Mouse (Mus musculus): ENCODE results near the gene Rdh11. TPM values are rescaled to one million over a fixed set of nuclear protein-coding genes. Genes with fewer than 3 reads are reported as not detected.
A peak's percentile ranks its signal among the peaks of the same experiment; 100 is the strongest.

Gene Rdh11
- polyA plus RNA-seq, 1 experiment: 19.6 TPM

DNA sequence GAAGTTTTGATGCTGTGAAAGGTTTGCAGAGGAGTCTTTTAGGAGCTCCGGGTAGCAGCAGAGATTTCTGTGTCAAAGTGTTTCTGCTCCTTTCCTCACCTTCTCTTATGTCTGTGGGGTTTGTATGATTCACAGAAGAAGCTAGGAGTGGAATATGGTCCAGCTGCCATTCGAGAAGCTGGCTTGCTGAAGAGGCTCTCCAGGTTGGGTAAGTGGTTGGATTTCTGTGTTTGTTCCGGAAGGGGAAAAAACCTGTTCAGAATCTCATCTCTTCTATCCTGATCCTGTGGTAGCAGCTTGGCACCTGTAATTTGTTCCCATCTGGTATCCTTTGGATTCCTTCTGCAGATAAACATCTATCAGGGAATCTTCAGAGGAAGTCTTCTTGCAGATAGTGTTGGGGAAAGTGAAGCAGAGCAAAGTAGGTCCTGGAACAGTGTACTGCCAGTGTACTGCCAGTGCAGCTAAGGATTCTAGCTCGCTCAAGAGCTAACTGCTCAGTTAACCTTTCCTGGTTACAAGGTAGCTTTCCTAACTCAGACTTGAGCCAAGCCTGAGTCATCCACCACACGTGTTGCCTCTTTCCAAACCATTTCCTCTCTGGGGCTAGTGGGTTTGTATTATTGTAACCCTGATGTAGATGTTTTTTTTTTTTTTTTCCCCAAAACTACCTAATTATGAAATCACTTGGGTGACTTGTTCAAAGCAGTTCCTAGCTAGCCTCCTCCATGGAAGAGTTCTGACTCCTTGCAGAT, 60.2 kb downstream of the Rdh11 start:
- Histone ChIP-seq H3K36me3 (ENCODE audit: control insufficient read depth, insufficient read depth, low read length) (no peaks in the 10 kb centered on the region), H3K27me3 (ENCODE audit: control insufficient read depth, insufficient read depth, low read length) (peaks cover 14% of the 10 kb centered on the region), H3K27ac (ENCODE audit: control insufficient read depth, insufficient read depth, low read length) (no peak overlapping the region), H3K4me3 (ENCODE audit: control insufficient read depth, insufficient read depth, low read length) (no peak overlapping the region), H3K4me1 (replicated peaks; ENCODE audit: control insufficient read depth, insufficient read depth, low read length) (peaks cover 9% of the 10 kb centered on the region)
- 31% methylated on average over 5 of the region's 5 CpGs for WGBS
- DNase-seq: no peak
- TF ChIP-seq CTCF (IDR thresholded peaks at IDR 0.05; ENCODE audit: borderline replicate concordance, control insufficient read depth, extremely low read depth, insufficient read depth, low read length, poor library complexity) (no peak), POLR2A (IDR thresholded peaks at IDR 0.05; ENCODE audit: control insufficient read depth, extremely low read depth, insufficient read depth, low read length, poor library complexity) (no peak)

DNA sequence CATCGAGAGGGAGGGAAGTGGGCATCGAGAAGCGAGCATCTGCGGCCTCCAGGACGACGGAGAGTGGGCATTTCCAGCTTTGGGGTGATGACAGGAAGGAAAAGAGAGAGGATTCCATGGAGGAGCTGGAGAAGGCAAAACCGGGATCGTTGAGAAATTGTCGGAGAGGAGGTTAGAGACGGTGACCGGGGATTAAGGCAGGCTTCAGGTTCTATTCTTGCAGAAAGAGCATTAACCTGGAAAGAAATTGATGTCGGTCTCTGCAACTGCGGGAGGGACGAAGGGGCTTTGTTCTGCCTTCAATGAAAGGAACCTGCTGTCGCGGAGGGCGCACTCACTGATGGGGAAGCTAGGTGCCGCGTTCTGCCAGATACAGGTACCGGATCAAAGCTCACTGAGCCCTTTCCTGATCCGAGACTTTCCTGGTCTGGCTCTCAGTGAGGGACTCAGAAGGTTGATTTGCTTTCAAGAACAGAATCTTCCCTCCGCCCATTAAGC, 60.9 kb downstream of the Rdh11 start:
- no peak for TF ChIP-seq CTCF (IDR thresholded peaks at IDR 0.05; ENCODE audit: borderline replicate concordance, control insufficient read depth, extremely low read depth, insufficient read depth, low read length, poor library complexity)
- TF ChIP-seq POLR2A (IDR thresholded peaks at IDR 0.05; ENCODE audit: control insufficient read depth, extremely low read depth, insufficient read depth, low read length, poor library complexity): no peak
- 6% methylated on average over 22 of the region's 22 CpGs for WGBS
- no peak for DNase-seq
- H3K36me3 ChIP-seq (ENCODE audit: control insufficient read depth, insufficient read depth, low read length): no peaks in the 10 kb centered on the region
- H3K27me3 ChIP-seq (ENCODE audit: control insufficient read depth, insufficient read depth, low read length): peaks cover 14% of the 10 kb centered on the region
- peaks cover 9% of the 10 kb centered on the region for H3K4me1 ChIP-seq (replicated peaks; ENCODE audit: control insufficient read depth, insufficient read depth, low read length)
- peak overlapping the region; percentile 38 for H3K4me3 ChIP-seq (ENCODE audit: control insufficient read depth, insufficient read depth, low read length)
- H3K27ac ChIP-seq (ENCODE audit: control insufficient read depth, insufficient read depth, low read length): no peak overlapping the region

DNA sequence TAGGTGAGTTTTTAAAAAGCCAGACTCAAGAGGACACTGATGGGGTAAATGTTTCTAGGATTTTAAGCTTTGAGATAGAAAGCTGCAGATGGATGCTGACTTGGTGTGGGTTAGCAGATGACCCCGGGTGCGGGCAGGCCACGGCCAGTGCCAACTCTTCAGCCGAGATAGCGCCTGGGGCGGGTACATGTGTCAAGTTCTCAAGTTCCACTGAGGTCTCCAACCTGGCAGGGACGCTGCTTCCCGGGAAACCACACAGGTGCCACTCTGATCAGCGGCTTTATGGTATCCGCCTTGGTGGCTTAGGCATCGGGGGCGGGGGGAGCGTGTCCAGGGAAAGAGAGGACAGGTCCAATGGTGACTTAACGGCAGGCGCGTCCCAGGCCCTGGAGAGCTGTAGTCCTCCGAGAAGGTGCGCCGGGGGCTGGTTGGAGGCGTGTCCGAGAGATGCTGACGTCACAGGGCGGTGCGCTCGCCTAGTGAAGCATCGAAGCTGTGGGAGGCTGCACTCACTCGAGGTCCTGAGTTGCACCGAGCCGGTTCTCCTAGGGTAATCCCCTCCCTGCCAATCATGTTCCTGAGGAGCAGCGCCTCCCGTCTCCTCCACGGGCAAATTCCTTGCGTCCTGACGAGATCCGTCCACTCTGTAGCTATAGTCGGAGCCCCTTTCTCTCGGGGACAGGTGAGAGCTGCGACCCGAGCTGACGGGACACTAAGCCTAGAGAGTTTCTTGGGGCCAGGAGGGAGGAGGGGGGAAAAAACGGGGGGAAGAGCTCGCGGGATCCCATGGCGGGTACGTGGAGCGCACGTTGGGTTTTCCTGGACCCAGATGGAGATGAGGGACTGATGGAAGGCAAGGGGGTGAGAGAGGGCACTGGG, 61.6 kb downstream of the Rdh11 start, which contains the start of gene Arg2:
TSS of gene Arg2 (plus strand) at position 479 of the 879 bp plus-strand sequence.
- Histone ChIP-seq H3K4me1 (replicated peaks; ENCODE audit: control insufficient read depth, insufficient read depth, low read length) (peaks cover 9% of the 10 kb centered on the region), H3K27me3 (ENCODE audit: control insufficient read depth, insufficient read depth, low read length) (peaks cover 14% of the 10 kb centered on the region), H3K36me3 (ENCODE audit: control insufficient read depth, insufficient read depth, low read length) (no peaks in the 10 kb centered on the region), H3K27ac (ENCODE audit: control insufficient read depth, insufficient read depth, low read length) (no peak within 1 kb of the TSS), H3K4me3 (ENCODE audit: control insufficient read depth, insufficient read depth, low read length) (peak within 1 kb of the TSS; percentile 38)
- WGBS: 3% methylated on average over 47 of the region's 47 CpGs
- DNase-seq: peak; percentile 81
- TF ChIP-seq POLR2A (IDR thresholded peaks at IDR 0.05; ENCODE audit: control insufficient read depth, extremely low read depth, insufficient read depth, low read length, poor library complexity) (peak; percentile 24; the same call in 1 of the 2 replicates), CTCF (IDR thresholded peaks at IDR 0.05; ENCODE audit: borderline replicate concordance, control insufficient read depth, extremely low read depth, insufficient read depth, low read length, poor library complexity) (no peak)

Other genes starting within 250 kb of the Rdh11 start
- gene Tmem229b, start 184.7 kb downstream of the Rdh11 start, polyA plus RNA-seq (2012; rRNA removed): 82.4 and 82.7 TPM in 2 replicates
- 0.96 and 1.1 TPM in 2 replicates for gene Plekhh1, start 163.1 kb downstream of the Rdh11 start, polyA plus RNA-seq (2012; rRNA removed)
- 21.3 and 23.6 TPM in 2 replicates for gene Pigh, start 102.6 kb downstream of the Rdh11 start, polyA plus RNA-seq (2012; rRNA removed)
- 3.2 and 5.1 TPM in 2 replicates for gene Arg2, start 61.5 kb downstream of the Rdh11 start, polyA plus RNA-seq (2012; rRNA removed)
- 25.4 and 25.8 TPM in 2 replicates for gene Vti1b, start 19.6 kb downstream of the Rdh11 start, polyA plus RNA-seq (2012; rRNA removed)
- gene Rdh12, start 16.6 kb upstream of the Rdh11 start, polyA plus RNA-seq (2012; rRNA removed): 3.7 and 5.8 TPM in 2 replicates
- gene Zfyve26, start 104.0 kb upstream of the Rdh11 start, polyA plus RNA-seq (2012; rRNA removed): 39.0 and 44.0 TPM in 2 replicates
- 1.1 and 1.4 TPM in 2 replicates for gene Rad51b, start 105.0 kb upstream of the Rdh11 start, polyA plus RNA-seq (2012; rRNA removed)

Data from thymus, adult 2 months (tissue).